Mouse (Mus musculus): ENCODE data around the gene Gm21891. TPM values are rescaled to one million over a fixed set of nuclear protein-coding genes. Genes with fewer than 3 reads are reported as not detected.
"Not testable (repeated sequence)": the region's sequence is repeated elsewhere in the genome, so short reads cannot be mapped to it uniquely, and the experiment has no call there.

The Gm21891 gene
- not detected in 2 replicates for polyA plus RNA-seq (2015; fragmentation: Nextera tagmentation; extraction: Ambion mirVana)

GRCm38 (mm10) chrY:13133392-13133791 lies at the start of gene Gm21891:
Gene Gm21891 (minus strand): TSS chrY:13133492.
- not testable (repeated sequence) for H3K36me3 ChIP-seq; H3K9ac ChIP-seq (replicated peaks); H3K4me2 ChIP-seq (replicated peaks); H3K4me3 ChIP-seq (replicated peaks); ATAC-seq; H3K27ac ChIP-seq; H3K4me1 ChIP-seq (replicated peaks); H3K27me3 ChIP-seq; H3K9me3 ChIP-seq
- no CpG with 5 or more reads among the region's 3 CpGs for whole genome bisulfite sequencing

GRCm38 (mm10) chrY:13161668-13162067 lies 28.4 kb upstream of the Gm21891 start, which contains the start of gene Gm21425:
Gene Gm21425 (plus strand): TSS chrY:13161968.
- not testable (repeated sequence) for ATAC-seq, H3K27me3 ChIP-seq, H3K27ac ChIP-seq

More at GRCm38 (mm10) chrY:13161668-13162067, 28.4 kb upstream of the Gm21891 start, which contains the start of gene Gm21425:
- not testable (repeated sequence) for H3K4me1 ChIP-seq (replicated peaks); H3K9me3 ChIP-seq; H3K4me3 ChIP-seq (replicated peaks); H3K36me3 ChIP-seq; H3K9ac ChIP-seq (replicated peaks); H3K4me2 ChIP-seq (replicated peaks)

Other genes starting within 250 kb of the Gm21891 start
- gene Gm20807, start 90.6 kb downstream of the Gm21891 start, polyA plus RNA-seq (2015; fragmentation: Nextera tagmentation; extraction: Ambion mirVana), result not detected in 2 replicates
- gene Gm21425, start 28.5 kb upstream of the Gm21891 start, polyA plus RNA-seq (2015; fragmentation: Nextera tagmentation; extraction: Ambion mirVana), result not detected in 2 replicates
- not detected in 2 replicates for gene Gm21828, start 90.4 kb upstream of the Gm21891 start, polyA plus RNA-seq (2015; fragmentation: Nextera tagmentation; extraction: Ambion mirVana)
- not detected in 2 replicates for gene Gm21440, start 118.9 kb upstream of the Gm21891 start, polyA plus RNA-seq (2015; fragmentation: Nextera tagmentation; extraction: Ambion mirVana)
- gene Gm21454, start 119.0 kb upstream of the Gm21891 start, polyA plus RNA-seq (2015; fragmentation: Nextera tagmentation; extraction: Ambion mirVana), result not detected in 2 replicates
- gene Gm21725, start 215.6 kb upstream of the Gm21891 start, polyA plus RNA-seq (2015; fragmentation: Nextera tagmentation; extraction: Ambion mirVana), result not detected in 2 replicates

All from midbrain, embryonic 13.5 days (tissue).